Mouse (Mus musculus): ENCODE data around the gene Arhgap35. TPM values are rescaled to one million over a fixed set of nuclear protein-coding genes. Genes with fewer than 3 reads are reported as not detected.
"Not testable (repeated sequence)": the region's sequence is repeated elsewhere in the genome, so short reads cannot be mapped to it uniquely, and the experiment has no call there.

The Arhgap35 gene
- polyA plus RNA-seq (2015; fragmentation: Nextera tagmentation; extraction: Ambion mirVana): 30.8 and 31.2 TPM in 2 replicates

DNA sequence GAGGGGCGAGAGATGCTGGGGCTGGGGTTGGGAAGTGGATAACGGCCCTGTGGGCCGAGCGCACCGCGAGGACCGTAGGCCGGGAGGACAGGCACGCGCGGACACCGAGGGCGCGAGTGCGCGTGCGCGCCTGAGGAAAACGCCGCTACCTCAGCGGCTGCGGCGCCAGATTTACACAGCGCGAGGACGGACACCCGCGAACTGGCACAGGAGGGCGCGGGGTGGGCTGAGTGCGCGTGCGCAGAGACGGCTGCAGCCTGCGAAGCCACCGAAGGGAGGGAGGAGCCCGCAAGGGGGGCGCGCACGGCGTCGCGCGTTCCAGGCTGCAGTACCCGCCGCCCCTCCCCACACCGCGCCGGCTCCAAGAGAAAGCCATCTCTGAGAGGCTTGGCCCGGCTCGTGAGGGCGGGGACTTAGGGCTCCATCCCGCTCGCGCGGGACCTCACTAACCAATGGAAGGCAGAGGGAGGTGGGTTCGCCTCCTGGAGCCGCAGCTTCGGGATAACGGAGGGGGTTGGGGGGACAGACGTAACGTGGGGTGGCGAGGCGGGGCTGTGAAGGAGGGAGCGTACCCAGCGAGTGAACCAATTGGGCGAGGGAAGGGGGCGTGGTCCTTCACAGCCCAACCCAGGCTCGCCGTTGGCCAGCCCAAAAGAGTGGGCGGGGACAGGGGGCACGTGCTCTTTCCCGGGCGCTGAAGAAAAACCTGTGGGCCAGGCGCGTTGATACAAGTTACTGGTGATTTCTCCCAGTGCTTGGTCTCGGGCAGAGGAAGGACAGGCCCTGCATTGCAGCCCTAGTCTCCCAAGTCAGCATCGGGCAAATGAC, at the start of gene Arhgap35:
Gene Arhgap35 (minus strand): TSS at position 106 of the 828 bp plus-strand sequence.
- Histone ChIP-seq H3K27ac (replicated peaks) (peak within 1 kb of the TSS; percentile 100), H3K4me3 (peak within 1 kb of the TSS; percentile 76), H3K9me3 (no peaks in the 10 kb centered on the region), H3K27me3 (peaks cover 6% of the 10 kb centered on the region; the same call in 1 of the 2 replicates), H3K4me1 (replicated peaks) (peaks cover 54% of the 10 kb centered on the region), H3K4me2 (peak within 1 kb of the TSS; percentile 76), H3K9ac (peak within 1 kb of the TSS; percentile 98), H3K36me3 (no peaks in the 10 kb centered on the region)
- WGBS: under 1% methylated on average over 77 of the region's 78 CpGs
- ATAC-seq (ENCODE audit: low read depth): peak; percentile 98

DNA sequence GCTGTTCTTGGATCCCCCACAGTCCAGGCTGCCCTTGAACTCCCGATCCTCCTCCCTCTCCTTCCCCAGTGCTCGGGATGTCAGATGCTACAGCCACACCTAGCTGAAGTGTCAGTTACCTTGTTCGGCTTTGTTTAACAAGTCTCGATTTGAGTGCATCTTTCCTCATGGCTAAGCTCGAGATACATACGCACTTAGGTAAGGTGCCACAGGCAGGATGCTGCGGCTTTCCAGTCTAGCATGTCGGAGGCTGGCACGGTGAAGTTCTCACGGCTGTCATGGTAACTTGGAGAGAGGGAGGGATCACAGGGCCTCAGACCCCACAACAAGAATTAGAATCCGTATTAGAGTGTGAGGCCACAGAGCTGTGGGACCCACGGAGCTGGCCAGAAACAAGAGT, 29.5 kb upstream of the Arhgap35 start:
- Histone ChIP-seq H3K27me3 (no peaks in the 10 kb centered on the region), H3K9ac (no peak overlapping the region), H3K27ac (replicated peaks) (no peak overlapping the region), H3K4me3 (no peak overlapping the region), H3K36me3 (no peaks in the 10 kb centered on the region), H3K9me3 (no peaks in the 10 kb centered on the region), H3K4me1 (replicated peaks) (0 out of 2 replicates have a peak, but pooled peaks cover 1% of the 10 kb centered on the region), H3K4me2 (no peak overlapping the region)
- ATAC-seq (ENCODE audit: low read depth): no peak
- 79% methylated on average over 12 of the region's 12 CpGs for WGBS

DNA sequence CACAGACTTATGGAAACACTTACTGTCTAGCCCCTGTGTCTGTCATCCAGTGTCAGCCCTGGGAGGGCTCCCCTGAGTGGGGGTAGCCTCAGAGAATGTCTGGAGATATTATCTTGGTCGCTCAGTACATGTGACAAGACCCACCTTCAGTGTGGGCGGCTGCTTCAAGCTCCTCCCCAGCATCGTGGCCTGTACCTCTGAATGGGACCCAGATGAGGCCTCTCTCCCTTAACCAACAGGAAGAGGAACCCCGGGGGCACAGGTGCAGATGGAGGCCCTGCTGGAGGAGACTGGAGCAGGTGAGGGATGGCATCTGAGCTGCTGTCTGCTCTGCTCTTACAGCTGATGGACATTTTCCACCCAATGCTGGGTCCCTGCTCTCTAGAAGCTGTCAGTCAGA, 28.3 kb upstream of the Arhgap35 start:
- H3K4me2 ChIP-seq; H3K27ac ChIP-seq (replicated peaks); ATAC-seq (ENCODE audit: low read depth); H3K27me3 ChIP-seq; H3K9me3 ChIP-seq; H3K4me1 ChIP-seq (replicated peaks); H3K36me3 ChIP-seq; H3K9ac ChIP-seq; H3K4me3 ChIP-seq: not testable (repeated sequence)
- 62% methylated on average over 4 of the region's 4 CpGs for WGBS

DNA sequence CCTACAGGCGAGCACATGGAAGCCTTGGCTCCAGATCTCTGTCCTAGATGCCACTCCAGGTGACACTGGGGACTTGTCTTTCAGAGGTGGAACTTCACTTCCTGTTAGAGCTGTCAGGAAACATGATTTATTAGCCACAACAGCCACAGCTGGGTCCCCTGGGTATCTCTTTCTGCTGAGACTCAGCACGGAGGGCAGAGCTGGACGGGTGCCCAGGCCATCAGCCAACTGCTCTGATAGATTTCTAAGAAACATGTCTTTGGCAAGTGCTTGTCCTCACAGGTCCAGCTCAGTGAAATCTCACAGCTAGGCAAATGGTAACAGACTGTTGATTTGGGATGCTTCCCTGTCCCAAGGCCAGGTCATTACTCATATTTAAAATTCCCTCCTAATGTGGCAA, 24.2 kb upstream of the Arhgap35 start:
- no peaks in the 10 kb centered on the region for H3K27me3 ChIP-seq
- no peaks in the 10 kb centered on the region for H3K36me3 ChIP-seq
- H3K27ac ChIP-seq (replicated peaks): no peak overlapping the region
- 0 out of 2 replicates have a peak, but pooled peaks have one; percentile 36 for ATAC-seq (ENCODE audit: low read depth)
- no peak overlapping the region for H3K4me2 ChIP-seq
- H3K4me3 ChIP-seq: no peak overlapping the region
- H3K9me3 ChIP-seq: no peaks in the 10 kb centered on the region
- 61% methylated on average over 3 of the region's 3 CpGs for WGBS
- H3K4me1 ChIP-seq (replicated peaks): peaks cover 7% of the 10 kb centered on the region; the same call in 1 of the 2 replicates
- no peak overlapping the region for H3K9ac ChIP-seq

DNA sequence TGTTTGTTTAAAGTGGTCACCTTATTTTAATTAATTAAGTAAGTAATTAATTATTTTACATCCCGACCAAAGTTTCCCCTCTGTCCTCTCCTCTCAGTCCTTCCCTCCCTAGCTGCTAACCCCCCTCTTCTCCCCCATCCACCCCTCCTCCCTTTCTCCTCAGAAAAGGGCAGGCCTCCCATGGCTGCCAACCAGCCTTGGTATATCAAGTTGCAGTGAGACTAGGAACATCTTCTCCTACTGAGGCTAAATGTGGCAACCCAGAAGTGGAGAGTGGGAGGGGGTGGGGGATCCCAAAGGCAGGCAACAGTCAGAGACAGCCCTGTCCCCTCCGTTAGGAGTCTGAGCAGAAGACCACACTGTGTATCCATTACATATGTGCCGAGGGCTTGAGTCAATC, 20.3 kb upstream of the Arhgap35 start:
- Histone ChIP-seq H3K27ac (replicated peaks) (no peak overlapping the region), H3K4me3 (no peak overlapping the region), H3K9ac (no peak overlapping the region), H3K27me3 (no peaks in the 10 kb centered on the region), H3K4me1 (replicated peaks) (peaks cover 7% of the 10 kb centered on the region; the same call in 1 of the 2 replicates), H3K4me2 (no peak overlapping the region), H3K36me3 (no peaks in the 10 kb centered on the region), H3K9me3 (no peaks in the 10 kb centered on the region)
- ATAC-seq (ENCODE audit: low read depth): no peak
- 59% methylated on average over 3 of the region's 3 CpGs for WGBS

DNA sequence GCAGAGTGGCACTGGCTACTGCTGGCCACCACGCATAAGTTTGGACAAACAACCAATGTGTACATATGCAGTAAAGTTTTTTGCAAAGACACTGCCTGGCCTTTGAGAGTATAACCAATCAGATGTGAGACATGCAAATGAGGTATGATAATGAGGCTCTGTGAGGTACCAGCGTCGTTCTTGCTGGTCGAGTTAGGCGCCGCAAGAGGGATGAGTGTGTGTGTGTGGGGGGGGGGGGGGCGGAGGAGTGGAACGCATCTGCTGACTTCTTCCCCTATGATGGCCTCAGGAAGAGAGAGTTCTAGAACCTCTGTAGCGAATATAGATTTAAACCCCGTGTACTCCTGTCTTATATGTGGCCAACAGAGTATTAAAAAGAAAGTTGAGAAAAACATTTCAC, 19.1 kb upstream of the Arhgap35 start:
- not testable (repeated sequence) for ATAC-seq (ENCODE audit: low read depth); H3K27me3 ChIP-seq; H3K4me1 ChIP-seq (replicated peaks); H3K36me3 ChIP-seq; H3K4me3 ChIP-seq; H3K4me2 ChIP-seq; H3K9ac ChIP-seq; H3K9me3 ChIP-seq; H3K27ac ChIP-seq (replicated peaks)
- 9% methylated on average over 10 of the region's 10 CpGs for WGBS

DNA sequence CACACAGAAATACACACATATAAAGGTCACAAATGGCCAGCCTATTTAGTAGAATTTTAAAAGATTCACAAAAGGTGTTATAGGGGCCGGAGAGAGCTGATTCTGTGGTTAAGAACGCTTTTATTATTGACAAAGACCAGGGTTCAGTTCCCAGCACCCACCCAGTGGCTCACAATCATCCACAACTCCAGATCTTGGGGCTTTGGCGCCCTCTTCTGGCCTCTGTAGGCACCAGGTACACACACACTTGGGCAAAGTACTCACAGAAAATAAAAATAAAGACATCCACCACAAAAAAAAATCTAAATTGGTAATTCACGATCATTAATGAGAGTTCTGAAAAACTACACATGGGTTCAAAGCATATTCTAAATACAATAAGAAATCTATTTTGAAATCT, 17.1 kb upstream of the Arhgap35 start:
- 67% methylated on average over 4 of the region's 4 CpGs for WGBS
- H3K4me2 ChIP-seq: no peak overlapping the region
- H3K4me3 ChIP-seq: no peak overlapping the region
- no peak overlapping the region for H3K9ac ChIP-seq
- H3K4me1 ChIP-seq (replicated peaks): no peaks in the 10 kb centered on the region
- H3K27ac ChIP-seq (replicated peaks): no peak overlapping the region
- ATAC-seq (ENCODE audit: low read depth): no peak
- no peaks in the 10 kb centered on the region for H3K9me3 ChIP-seq
- H3K36me3 ChIP-seq: no peaks in the 10 kb centered on the region
- no peaks in the 10 kb centered on the region for H3K27me3 ChIP-seq

DNA sequence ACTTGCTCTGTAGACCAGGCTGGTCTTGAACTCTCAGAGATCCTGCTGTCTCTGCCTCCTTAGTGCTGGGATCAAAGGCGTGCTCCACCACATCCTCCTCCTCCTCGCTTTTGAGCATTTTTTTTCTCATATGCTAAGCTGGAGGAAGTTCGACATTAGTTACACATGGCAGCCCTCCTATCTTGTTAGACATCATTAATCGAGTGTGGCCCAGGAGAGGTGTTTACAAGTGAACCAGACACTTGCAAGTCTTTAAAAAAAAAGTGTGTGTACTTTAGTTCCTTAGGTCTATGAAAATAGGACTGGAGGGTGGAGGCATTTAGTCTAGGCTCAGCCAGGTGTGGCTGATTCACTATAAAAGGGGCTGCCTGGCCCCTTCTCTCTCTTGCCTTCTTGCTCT, 16.2 kb upstream of the Arhgap35 start:
- H3K36me3 ChIP-seq: no peaks in the 10 kb centered on the region
- H3K9ac ChIP-seq: no peak overlapping the region
- H3K4me2 ChIP-seq: no peak overlapping the region
- no peaks in the 10 kb centered on the region for H3K27me3 ChIP-seq
- no peak for ATAC-seq (ENCODE audit: low read depth)
- no peak overlapping the region for H3K4me3 ChIP-seq
- no peaks in the 10 kb centered on the region for H3K4me1 ChIP-seq (replicated peaks)
- H3K9me3 ChIP-seq: no peaks in the 10 kb centered on the region
- H3K27ac ChIP-seq (replicated peaks): no peak overlapping the region
- WGBS: 81% methylated on average over 4 of the region's 4 CpGs

DNA sequence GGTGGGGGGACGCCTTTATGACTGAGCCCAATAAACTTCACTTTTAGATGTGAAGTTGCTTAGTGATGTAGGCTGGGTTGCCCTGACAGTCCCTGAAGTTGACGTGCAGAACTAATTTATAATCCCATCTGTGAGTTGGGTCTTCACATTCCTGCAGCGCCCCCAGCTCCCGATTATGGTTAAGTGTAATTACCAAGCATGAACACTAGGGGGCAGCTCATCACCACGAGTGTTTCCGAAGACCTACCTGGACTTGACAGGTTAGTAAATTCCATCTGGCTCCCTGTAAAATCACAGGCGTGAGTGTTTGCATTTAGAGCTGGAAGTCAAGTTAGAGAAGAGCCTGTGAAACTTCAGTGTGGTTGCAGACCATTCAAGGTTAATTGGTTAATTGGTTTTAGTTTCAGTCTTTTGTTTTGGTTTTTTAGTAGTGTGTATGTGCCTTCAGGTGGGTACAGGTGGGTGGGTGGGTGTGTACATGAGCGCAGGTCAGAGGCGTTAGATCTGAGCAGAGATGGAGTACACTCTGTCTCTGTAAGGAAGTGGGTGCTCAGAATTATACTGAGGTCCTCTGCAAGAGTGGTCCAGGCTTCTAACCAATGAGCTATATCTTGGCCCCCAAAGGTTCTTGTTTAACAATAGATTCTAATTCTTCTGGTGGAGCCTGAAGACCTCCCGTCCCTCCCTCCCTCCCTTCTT, 15.0 kb upstream of the Arhgap35 start:
- ATAC-seq (ENCODE audit: low read depth): no peak
- H3K27me3 ChIP-seq: no peaks in the 10 kb centered on the region
- H3K4me3 ChIP-seq: no peak overlapping the region
- no peak overlapping the region for H3K27ac ChIP-seq (replicated peaks)
- no peak overlapping the region for H3K4me2 ChIP-seq
- 16% methylated on average over 10 of the region's 10 CpGs for WGBS
- H3K9me3 ChIP-seq: no peaks in the 10 kb centered on the region
- H3K4me1 ChIP-seq (replicated peaks): no peaks in the 10 kb centered on the region
- no peak overlapping the region for H3K9ac ChIP-seq
- no peaks in the 10 kb centered on the region for H3K36me3 ChIP-seq

DNA sequence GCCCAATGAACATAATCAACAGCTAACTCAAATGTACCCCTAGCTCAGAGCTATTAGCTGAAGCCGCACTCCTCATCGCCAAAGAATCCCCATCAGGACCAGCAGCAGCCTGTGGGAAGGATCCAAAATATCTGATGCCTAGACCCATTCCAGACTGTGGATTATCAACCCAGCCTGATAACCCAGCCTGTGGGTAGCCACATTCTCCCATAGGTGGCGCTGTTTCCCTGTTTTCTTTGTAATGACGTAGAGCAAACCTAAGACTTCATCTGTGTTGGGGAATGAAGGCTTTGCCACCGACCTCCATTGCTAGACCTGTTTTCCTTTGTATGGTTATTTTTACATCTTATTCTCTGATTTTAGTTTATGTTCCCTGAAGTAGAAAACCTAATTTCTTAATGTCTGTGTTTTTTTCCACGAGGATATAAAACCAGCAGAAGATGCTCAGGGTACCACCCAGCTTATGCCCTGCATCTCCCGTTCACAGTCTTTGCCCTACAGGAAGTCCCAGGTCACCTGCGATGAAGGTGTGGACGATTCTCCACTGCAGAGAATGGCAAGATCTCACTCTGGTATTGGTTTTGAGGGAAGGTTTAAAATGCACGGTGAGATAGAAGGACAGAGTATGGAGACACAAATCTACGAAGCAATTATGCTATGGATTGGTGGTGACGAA, 13.4 kb upstream of the Arhgap35 start:
- Histone ChIP-seq H3K27ac (replicated peaks) (0 out of 2 replicates have a peak overlapping the region, but pooled peaks have one; percentile 18), H3K4me1 (replicated peaks) (no peaks in the 10 kb centered on the region), H3K36me3 (no peaks in the 10 kb centered on the region), H3K4me3 (no peak overlapping the region), H3K9ac (no peak overlapping the region), H3K4me2 (peak overlapping the region; percentile 30; the same call in 1 of the 2 replicates), H3K27me3 (no peaks in the 10 kb centered on the region), H3K9me3 (no peaks in the 10 kb centered on the region)
- ATAC-seq (ENCODE audit: low read depth): peak; percentile 82; the same call in 1 of the 2 replicates
- 38% methylated on average over 12 of the region's 12 CpGs for WGBS

DNA sequence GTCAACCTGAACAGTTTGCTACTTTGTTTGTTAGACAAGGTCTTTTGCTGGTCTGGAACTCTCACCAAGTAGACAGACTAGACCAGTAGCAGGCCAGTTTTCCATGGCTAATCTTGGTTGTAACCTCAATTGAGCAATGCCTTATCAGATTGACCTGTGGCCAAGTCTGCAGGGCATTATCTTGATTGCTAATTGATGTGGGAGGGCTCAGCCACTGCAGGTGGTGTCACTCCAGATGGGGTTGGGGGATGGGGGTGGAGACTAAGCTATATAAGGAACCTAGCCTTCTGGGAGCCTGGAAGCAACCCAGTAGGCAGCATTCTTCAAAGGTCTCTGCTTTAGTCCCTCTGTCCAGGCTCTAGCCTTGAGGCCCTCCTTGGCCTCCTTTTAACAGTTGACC, 8.9 kb upstream of the Arhgap35 start:
- Histone ChIP-seq H3K27ac (replicated peaks) (no peak overlapping the region), H3K36me3 (no peaks in the 10 kb centered on the region), H3K4me3 (no peak overlapping the region), H3K27me3 (no peaks in the 10 kb centered on the region), H3K4me2 (no peak overlapping the region), H3K9me3 (no peaks in the 10 kb centered on the region), H3K9ac (no peak overlapping the region), H3K4me1 (replicated peaks) (peaks cover 5% of the 10 kb centered on the region; the same call in 1 of the 2 replicates)
- ATAC-seq (ENCODE audit: low read depth): no peak

DNA sequence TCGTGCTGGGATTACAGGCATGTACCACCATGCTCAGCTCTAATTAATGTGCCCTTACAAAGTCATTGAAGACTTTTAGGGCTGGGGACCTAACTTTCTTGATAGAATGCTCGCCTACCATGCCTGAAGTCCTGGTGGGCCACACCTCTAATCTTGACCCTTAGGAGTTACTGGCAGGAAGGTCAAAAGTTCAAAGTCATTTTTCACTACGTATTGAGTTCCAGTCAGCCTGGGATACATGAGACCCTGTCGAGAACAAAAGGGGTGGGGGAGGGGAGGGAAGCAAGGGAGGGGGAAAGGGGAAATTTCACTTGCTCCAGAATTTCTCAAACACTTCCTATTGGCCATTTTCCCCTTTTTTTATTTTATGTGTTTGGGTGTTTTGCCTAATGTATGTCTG, 8.3 kb upstream of the Arhgap35 start:
- Histone ChIP-seq H3K9me3 (no peaks in the 10 kb centered on the region), H3K9ac (no peak overlapping the region), H3K27ac (replicated peaks) (no peak overlapping the region), H3K27me3 (0 out of 2 replicates have a peak, but pooled peaks cover 2% of the 10 kb centered on the region), H3K36me3 (no peaks in the 10 kb centered on the region), H3K4me2 (no peak overlapping the region), H3K4me1 (replicated peaks) (peaks cover 10% of the 10 kb centered on the region; the same call in 1 of the 2 replicates), H3K4me3 (no peak overlapping the region)
- WGBS: 36% methylated on average over 4 of the region's 4 CpGs
- no peak for ATAC-seq (ENCODE audit: low read depth)

Data from neural tube, embryonic 13.5 days (tissue).